Mouse (Mus musculus): ENCODE results near the gene Rbak. TPM values are rescaled to one million over a fixed set of nuclear protein-coding genes. Genes with fewer than 3 reads are reported as not detected.
"Not testable (repeated sequence)": the region's sequence is repeated elsewhere in the genome, so short reads cannot be mapped to it uniquely, and the experiment has no call there.

Gene Rbak
- total RNA-seq, 1 experiment = 11.5 TPM

DNA sequence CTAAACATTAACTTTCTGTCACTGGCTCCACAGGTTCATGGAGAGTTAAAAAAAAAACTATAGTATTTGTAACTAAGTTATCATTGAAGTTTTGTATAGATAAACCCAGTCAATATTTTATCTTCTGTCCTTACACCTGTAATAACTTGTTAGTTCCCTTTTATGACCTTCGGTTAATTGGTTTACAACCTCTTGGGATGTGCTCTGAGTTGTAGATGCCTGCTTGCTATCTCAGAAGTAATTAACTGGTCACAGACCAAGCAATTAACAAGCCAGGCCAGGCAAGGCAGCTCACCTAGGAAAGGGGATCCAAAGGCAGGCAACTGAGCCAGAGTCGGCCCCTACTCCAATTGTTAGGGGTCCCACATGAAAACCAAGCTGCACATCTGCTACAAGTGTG is 33.3 kb upstream of the Rbak start:
- no peak for TF ChIP-seq ZC3H11A (IDR thresholded peaks at IDR 0.05; ENCODE audit: borderline replicate concordance, low read depth, low read length)
- TF ChIP-seq ZNF384 (IDR thresholded peaks at IDR 0.05; ENCODE audit: low read depth, low read length) = no peak
- TF ChIP-seq HCFC1 (IDR thresholded peaks at IDR 0.05; ENCODE audit: borderline replicate concordance, insufficient read depth, low read length) = no peak
- no peak for TF ChIP-seq MAFK (IDR thresholded peaks at IDR 0.05; ENCODE audit: insufficient read depth, low read depth, low read length)
- no peak for TF ChIP-seq CHD2 (IDR thresholded peaks at IDR 0.05; ENCODE audit: low read depth, low read length)
- H3K27ac ChIP-seq (ENCODE audit: insufficient read depth, low read depth, low read length, poor library complexity, severe bottlenecking) = no peak overlapping the region
- no peaks in the 10 kb centered on the region for H3K4me1 ChIP-seq (ENCODE audit: control insufficient read depth in 2 of 2, insufficient read depth in 2 of 2, low read length in 2 of 2, poor library complexity in 1 of 2)
- DNase-seq (ENCODE audit: low read depth, low spot score) = no peak
- in situ Hi-C loops (cut with MboI; ENCODE audit: low sequenced_read_pairs in 2 of 2, unreplicated experiment in 2 of 2) = no loop called here
- H3K9me3 ChIP-seq (ENCODE audit: control insufficient read depth, insufficient read depth, low read depth, low read length) = no peaks in the 10 kb centered on the region; the same call in 1 of the 2 replicates
- H3K36me3 ChIP-seq (ENCODE audit: control insufficient read depth, insufficient read depth, low read length, poor library complexity, severe bottlenecking) = no peaks in the 10 kb centered on the region
- H3K4me3 ChIP-seq (ENCODE audit: insufficient read depth in 1 of 2, low read depth in 1 of 2, low read length in 2 of 2, poor library complexity in 1 of 2, severe bottlenecking in 1 of 2) = no peak overlapping the region
- H3K9ac ChIP-seq (ENCODE audit: insufficient read depth, low read depth, low read length, poor library complexity, severe bottlenecking) = no peak overlapping the region

DNA sequence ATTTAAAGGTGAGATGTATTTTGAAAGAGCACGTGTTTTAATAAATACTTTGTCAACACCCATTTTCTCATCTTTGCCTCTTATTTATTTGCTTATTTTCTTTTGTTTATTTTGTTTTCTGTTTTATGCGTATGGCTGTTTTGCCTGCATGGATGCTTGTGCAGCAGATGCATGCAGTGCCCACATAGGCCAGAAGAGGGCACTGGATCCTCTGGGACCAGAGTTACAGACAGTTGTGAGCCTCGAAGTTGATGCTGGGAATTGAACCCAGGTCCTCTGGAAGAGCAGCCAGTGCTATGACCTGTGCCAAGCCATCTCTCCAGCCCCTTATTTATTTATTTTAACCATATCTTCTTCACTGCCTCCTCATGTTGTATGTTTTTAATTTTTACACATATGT is 24.4 kb upstream of the Rbak start:
- H3K27ac ChIP-seq (ENCODE audit: insufficient read depth, low read depth, low read length, poor library complexity, severe bottlenecking) = no peak overlapping the region
- no peak for DNase-seq (ENCODE audit: low read depth, low spot score)
- peaks cover 6% of the 10 kb centered on the region; the same call in 1 of the 2 replicates for H3K9me3 ChIP-seq (ENCODE audit: control insufficient read depth, insufficient read depth, low read depth, low read length)
- no peak overlapping the region for H3K9ac ChIP-seq (ENCODE audit: insufficient read depth, low read depth, low read length, poor library complexity, severe bottlenecking)
- H3K36me3 ChIP-seq (ENCODE audit: control insufficient read depth, insufficient read depth, low read length, poor library complexity, severe bottlenecking) = no peaks in the 10 kb centered on the region
- H3K4me3 ChIP-seq (ENCODE audit: insufficient read depth in 1 of 2, low read depth in 1 of 2, low read length in 2 of 2, poor library complexity in 1 of 2, severe bottlenecking in 1 of 2) = no peak overlapping the region
- in situ Hi-C loops (cut with MboI; ENCODE audit: low sequenced_read_pairs in 2 of 2, unreplicated experiment in 2 of 2) = no loop called here
- TF ChIP-seq CHD2 (IDR thresholded peaks at IDR 0.05; ENCODE audit: low read depth, low read length) (no peak), ZNF384 (IDR thresholded peaks at IDR 0.05; ENCODE audit: low read depth, low read length) (no peak), MAFK (IDR thresholded peaks at IDR 0.05; ENCODE audit: insufficient read depth, low read depth, low read length) (no peak), ZC3H11A (IDR thresholded peaks at IDR 0.05; ENCODE audit: borderline replicate concordance, low read depth, low read length) (no peak), HCFC1 (IDR thresholded peaks at IDR 0.05; ENCODE audit: borderline replicate concordance, insufficient read depth, low read length) (no peak)
- H3K4me1 ChIP-seq (ENCODE audit: control insufficient read depth in 2 of 2, insufficient read depth in 2 of 2, low read length in 2 of 2, poor library complexity in 1 of 2) = no peaks in the 10 kb centered on the region

DNA sequence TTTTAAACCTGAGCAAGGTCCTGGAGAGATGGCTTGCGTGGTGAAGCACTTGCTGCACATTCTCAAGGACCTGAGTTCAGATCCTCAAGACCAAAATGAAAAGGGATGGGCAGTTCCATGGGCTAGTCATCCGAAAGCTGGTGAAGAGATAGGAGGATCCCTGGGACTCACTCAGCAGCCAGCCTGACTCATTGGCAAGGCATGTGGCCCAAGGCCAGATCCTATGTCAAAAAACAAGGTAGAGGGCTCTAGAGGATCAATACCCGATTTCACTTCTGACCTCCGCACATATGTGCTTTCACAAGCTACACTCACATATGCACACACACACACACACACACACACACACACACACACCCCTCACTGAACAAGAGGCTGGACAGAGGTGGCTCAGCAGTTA is 15.9 kb upstream of the Rbak start:
- H3K4me3 ChIP-seq (ENCODE audit: insufficient read depth in 1 of 2, low read depth in 1 of 2, low read length in 2 of 2, poor library complexity in 1 of 2, severe bottlenecking in 1 of 2) = no peak overlapping the region
- no peaks in the 10 kb centered on the region for H3K36me3 ChIP-seq (ENCODE audit: control insufficient read depth, insufficient read depth, low read length, poor library complexity, severe bottlenecking)
- H3K9me3 ChIP-seq (ENCODE audit: control insufficient read depth, insufficient read depth, low read depth, low read length) = no peaks in the 10 kb centered on the region
- no peak overlapping the region for H3K27ac ChIP-seq (ENCODE audit: insufficient read depth, low read depth, low read length, poor library complexity, severe bottlenecking)
- H3K9ac ChIP-seq (ENCODE audit: insufficient read depth, low read depth, low read length, poor library complexity, severe bottlenecking) = no peak overlapping the region
- H3K4me1 ChIP-seq (ENCODE audit: control insufficient read depth in 2 of 2, insufficient read depth in 2 of 2, low read length in 2 of 2, poor library complexity in 1 of 2) = no peaks in the 10 kb centered on the region
- no peak for DNase-seq (ENCODE audit: low read depth, low spot score)
- in situ Hi-C loops (cut with MboI; ENCODE audit: low sequenced_read_pairs in 2 of 2, unreplicated experiment in 2 of 2) = no loop called here
- no peak for TF ChIP-seq CHD2 (IDR thresholded peaks at IDR 0.05; ENCODE audit: low read depth, low read length)
- no peak for TF ChIP-seq ZNF384 (IDR thresholded peaks at IDR 0.05; ENCODE audit: low read depth, low read length)
- TF ChIP-seq MAFK (IDR thresholded peaks at IDR 0.05; ENCODE audit: insufficient read depth, low read depth, low read length) = no peak
- no peak for TF ChIP-seq HCFC1 (IDR thresholded peaks at IDR 0.05; ENCODE audit: borderline replicate concordance, insufficient read depth, low read length)
- no peak for TF ChIP-seq ZC3H11A (IDR thresholded peaks at IDR 0.05; ENCODE audit: borderline replicate concordance, low read depth, low read length)

DNA sequence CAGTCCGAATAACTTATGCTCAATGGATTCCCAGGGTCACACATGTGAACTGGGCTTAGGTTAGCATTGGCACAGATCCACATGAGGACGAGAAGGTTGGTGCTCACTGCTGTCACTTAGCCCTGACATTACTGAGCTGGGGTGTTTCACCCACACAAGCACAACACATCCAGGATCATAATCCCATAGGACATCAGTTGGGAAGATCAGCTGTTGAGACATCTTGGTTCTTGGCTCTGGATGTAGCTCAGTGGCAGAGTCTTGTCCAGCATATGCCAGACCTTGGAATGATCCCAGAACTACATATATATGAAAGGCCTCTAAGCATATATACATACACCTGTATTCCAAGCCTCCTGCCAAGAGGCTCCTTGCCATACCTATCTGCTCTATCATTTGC is 14.6 kb upstream of the Rbak start:
- Histone ChIP-seq H3K27ac (ENCODE audit: insufficient read depth, low read depth, low read length, poor library complexity, severe bottlenecking) (no peak overlapping the region), H3K36me3 (ENCODE audit: control insufficient read depth, insufficient read depth, low read length, poor library complexity, severe bottlenecking) (no peaks in the 10 kb centered on the region), H3K4me1 (ENCODE audit: control insufficient read depth in 2 of 2, insufficient read depth in 2 of 2, low read length in 2 of 2, poor library complexity in 1 of 2) (no peaks in the 10 kb centered on the region), H3K9ac (ENCODE audit: insufficient read depth, low read depth, low read length, poor library complexity, severe bottlenecking) (no peak overlapping the region), H3K9me3 (ENCODE audit: control insufficient read depth, insufficient read depth, low read depth, low read length) (no peaks in the 10 kb centered on the region), H3K4me3 (ENCODE audit: insufficient read depth in 1 of 2, low read depth in 1 of 2, low read length in 2 of 2, poor library complexity in 1 of 2, severe bottlenecking in 1 of 2) (no peak overlapping the region)
- in situ Hi-C loops (cut with MboI; ENCODE audit: low sequenced_read_pairs in 2 of 2, unreplicated experiment in 2 of 2) = no loop called here
- TF ChIP-seq CHD2 (IDR thresholded peaks at IDR 0.05; ENCODE audit: low read depth, low read length) = no peak
- no peak for TF ChIP-seq ZC3H11A (IDR thresholded peaks at IDR 0.05; ENCODE audit: borderline replicate concordance, low read depth, low read length)
- no peak for TF ChIP-seq MAFK (IDR thresholded peaks at IDR 0.05; ENCODE audit: insufficient read depth, low read depth, low read length)
- TF ChIP-seq HCFC1 (IDR thresholded peaks at IDR 0.05; ENCODE audit: borderline replicate concordance, insufficient read depth, low read length) = no peak
- no peak for TF ChIP-seq ZNF384 (IDR thresholded peaks at IDR 0.05; ENCODE audit: low read depth, low read length)
- no peak for DNase-seq (ENCODE audit: low read depth, low spot score)

DNA sequence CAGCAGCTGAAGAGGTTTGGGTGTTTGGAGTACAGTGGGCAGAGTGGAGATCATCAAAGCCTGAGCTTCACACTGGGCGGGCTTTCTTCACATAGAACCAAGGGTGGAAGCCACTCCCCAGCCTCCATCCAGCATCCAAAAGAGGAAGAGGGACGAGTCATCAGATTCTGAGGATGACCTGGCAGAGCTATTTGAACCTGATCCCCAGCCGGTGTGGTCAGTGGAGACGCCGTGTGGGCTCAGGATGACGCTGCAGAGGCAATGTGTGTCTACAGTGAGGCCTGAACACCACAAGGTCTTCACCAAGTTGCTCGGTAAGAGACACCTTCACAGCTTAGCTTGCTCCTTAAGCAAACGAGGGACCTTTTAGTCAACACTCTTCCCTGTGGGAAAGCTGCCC is 14.2 kb upstream of the Rbak start:
- H3K4me3 ChIP-seq (ENCODE audit: insufficient read depth in 1 of 2, low read depth in 1 of 2, low read length in 2 of 2, poor library complexity in 1 of 2, severe bottlenecking in 1 of 2); DNase-seq (ENCODE audit: low read depth, low spot score); H3K4me1 ChIP-seq (ENCODE audit: control insufficient read depth in 2 of 2, insufficient read depth in 2 of 2, low read length in 2 of 2, poor library complexity in 1 of 2); H3K9me3 ChIP-seq (ENCODE audit: control insufficient read depth, insufficient read depth, low read depth, low read length); in situ Hi-C loops (cut with MboI; ENCODE audit: low sequenced_read_pairs in 2 of 2, unreplicated experiment in 2 of 2); H3K36me3 ChIP-seq (ENCODE audit: control insufficient read depth, insufficient read depth, low read length, poor library complexity, severe bottlenecking); H3K27ac ChIP-seq (ENCODE audit: insufficient read depth, low read depth, low read length, poor library complexity, severe bottlenecking); H3K9ac ChIP-seq (ENCODE audit: insufficient read depth, low read depth, low read length, poor library complexity, severe bottlenecking): not testable (repeated sequence)

All from ES-E14 (cell line).